Mouse (Mus musculus) midbrain, embryonic 15.5 days (tissue): Measurements from ENCODE around the gene Olfr393. TPM values are rescaled to one million over a fixed set of nuclear protein-coding genes. Genes with fewer than 3 reads are reported as not detected.

Source experiments
- ATAC-seq: fragments of 200-750 bp; cut with Nextera tagmentation; replicated peaks from 2 replicates; pipeline ENCODE4 v1.8.0; 2017; ENCODE audit warnings: moderate TSS enrichment
- H3K27ac ChIP-seq: fragments of 300-500 bp; sonication (generic); 2 replicates; pipeline ENCODE4 v1.5.1; 2015; ENCODE audit warnings: mild to moderate bottlenecking, inconsistent platforms
- H3K27me3 ChIP-seq: fragments of 300-500 bp; sonication (generic); replicated peaks from 2 replicates; pipeline ENCODE4 v1.6.1; 2015; ENCODE audit warnings: inconsistent platforms
- H3K36me3 ChIP-seq: fragments of 300-500 bp; sonication (generic); replicated peaks from 2 replicates; pipeline ENCODE4 v1.6.1; 2015; ENCODE audit warnings: inconsistent platforms
- H3K4me1 ChIP-seq: fragments of 300-500 bp; sonication (generic); 2 replicates; pipeline ENCODE4 v1.6.1; 2015; ENCODE audit warnings: inconsistent platforms
- H3K4me2 ChIP-seq: fragments of 300-500 bp; sonication (generic); 2 replicates; pipeline ENCODE4 v1.6.1; 2015; ENCODE audit warnings: inconsistent platforms, mild to moderate bottlenecking, moderate library complexity
- H3K4me3 ChIP-seq: fragments of 300-500 bp; sonication (generic); 2 replicates; pipeline ENCODE4 v1.5.1; 2015; ENCODE audit warnings: mild to moderate bottlenecking, inconsistent platforms
- H3K9ac ChIP-seq: fragments of 300-500 bp; sonication (generic); 2 replicates; pipeline ENCODE4 v1.6.1; 2015; ENCODE audit warnings: mild to moderate bottlenecking, inconsistent platforms
- H3K9me3 ChIP-seq: fragments of 300-500 bp; sonication (generic); 2 replicates; pipeline ENCODE4 v1.6.1; 2016; ENCODE audit warnings: inconsistent platforms
- WGBS: fragments of 180-500 bp; shearing (Covaris S2); methylation state at CpG from one replicate; pipeline ENCODE4 v1.1.7; 2015; ENCODE audit warnings: mixed read lengths; 5-methylcytosine and 5-hydroxymethylcytosine counted together
- polyA plus RNA-seq: library from polyadenylated mRNA; unstranded; fragments of >200 nt; fragmentation: Nextera tagmentation; extraction: Ambion mirVana; gene quantifications from 2 replicates; pipeline ENCODE4 v1.2.1, GENCODE M21; 2015

The Olfr393 gene
- not detected in 2 replicates for polyA plus RNA-seq

DNA sequence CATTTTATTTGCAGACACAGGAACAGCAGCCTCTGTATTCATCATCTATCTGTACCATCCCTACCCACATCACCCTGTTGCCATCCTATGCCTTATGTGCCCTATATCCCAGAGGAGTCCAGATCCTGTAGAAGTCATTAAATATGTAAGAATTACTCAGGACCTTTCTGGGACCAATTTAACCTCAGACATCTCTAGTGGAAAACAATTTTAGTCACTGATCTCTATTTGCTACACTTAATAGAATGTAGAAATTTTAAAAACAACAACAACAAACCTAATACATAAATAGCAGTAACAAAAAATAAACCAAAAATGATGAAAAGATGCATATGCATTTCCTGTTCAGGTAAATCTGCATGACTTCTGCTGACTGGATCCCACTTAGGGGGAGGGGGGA lies at the start of gene Olfr393:
Gene Olfr393 (minus strand): TSS at position 101 of the 400 bp plus-strand sequence.
- Histone ChIP-seq H3K4me2 (no peak within 1 kb of the TSS), H3K36me3 (no peaks in the 10 kb centered on the region), H3K27ac (no peak within 1 kb of the TSS), H3K4me1 (no peaks in the 10 kb centered on the region), H3K4me3 (no peak within 1 kb of the TSS), H3K9me3 (peaks cover 4% of the 10 kb centered on the region; the same call in 1 of the 2 replicates), H3K27me3 (no peaks in the 10 kb centered on the region), H3K9ac (no peak within 1 kb of the TSS)
- ATAC-seq = no peak

DNA sequence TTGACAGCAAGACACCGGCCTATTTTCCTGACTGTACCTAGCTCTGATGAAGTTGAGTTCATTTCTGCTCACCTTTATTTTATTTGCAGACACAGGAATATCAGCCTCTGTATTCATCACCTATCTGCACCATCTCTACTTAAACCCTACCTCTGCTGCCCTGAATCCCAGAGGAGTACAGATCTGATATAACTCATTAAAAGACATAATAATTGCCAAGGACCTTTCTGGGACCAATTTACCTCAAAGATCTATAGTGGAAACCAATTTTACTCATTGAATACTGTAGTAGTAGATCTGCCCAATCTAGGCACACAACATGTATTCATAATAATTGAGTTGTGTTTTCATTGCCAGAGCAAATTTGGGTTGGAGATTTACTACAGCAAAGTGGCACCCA lies 39.4 kb upstream of the Olfr393 start, which contains the start of gene Olfr394:
Gene Olfr394 (minus strand): TSS at position 101 of the 400 bp plus-strand sequence.
- no peak for ATAC-seq
- WGBS = 79% methylated on average over 1 of the region's 1 CpGs
- Histone ChIP-seq H3K9ac (no peak within 1 kb of the TSS), H3K27me3 (no peaks in the 10 kb centered on the region), H3K4me1 (no peaks in the 10 kb centered on the region), H3K27ac (no peak within 1 kb of the TSS), H3K4me2 (no peak within 1 kb of the TSS), H3K9me3 (peaks cover 3% of the 10 kb centered on the region; the same call in 1 of the 2 replicates), H3K4me3 (no peak within 1 kb of the TSS), H3K36me3 (no peaks in the 10 kb centered on the region)

DNA sequence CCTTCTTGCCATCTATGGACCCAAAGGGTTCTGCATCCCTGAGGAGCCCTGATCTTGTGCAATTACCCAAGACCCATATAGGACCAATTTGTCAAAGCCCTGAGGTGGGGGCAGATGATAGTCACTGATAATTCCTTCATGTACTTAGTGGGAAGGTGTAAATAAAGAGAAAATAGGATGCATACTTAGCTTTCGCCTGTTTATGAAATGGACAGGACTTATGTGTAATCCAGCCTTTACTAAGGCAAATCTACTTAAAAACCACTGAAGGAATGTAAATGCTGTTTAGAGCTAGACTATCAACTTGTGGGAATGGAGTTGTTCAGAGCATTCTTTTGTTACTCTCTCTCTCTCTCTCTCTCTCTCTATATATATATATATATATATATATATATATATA lies 34.3 kb downstream of the Olfr393 start, which contains the start of gene Olfr392:
Gene Olfr392 (minus strand): TSS at position 101 of the 400 bp plus-strand sequence.
- H3K4me1 ChIP-seq = no peaks in the 10 kb centered on the region
- no peak within 1 kb of the TSS for H3K4me2 ChIP-seq
- no peak for ATAC-seq
- H3K4me3 ChIP-seq = no peak within 1 kb of the TSS
- no peak within 1 kb of the TSS for H3K9ac ChIP-seq
- 94% methylated on average over 1 of the region's 1 CpGs for WGBS
- H3K27ac ChIP-seq = no peak within 1 kb of the TSS
- 0 out of 2 replicates have a peak, but pooled peaks cover 5% of the 10 kb centered on the region for H3K9me3 ChIP-seq
- no peaks in the 10 kb centered on the region for H3K27me3 ChIP-seq
- no peaks in the 10 kb centered on the region for H3K36me3 ChIP-seq

DNA sequence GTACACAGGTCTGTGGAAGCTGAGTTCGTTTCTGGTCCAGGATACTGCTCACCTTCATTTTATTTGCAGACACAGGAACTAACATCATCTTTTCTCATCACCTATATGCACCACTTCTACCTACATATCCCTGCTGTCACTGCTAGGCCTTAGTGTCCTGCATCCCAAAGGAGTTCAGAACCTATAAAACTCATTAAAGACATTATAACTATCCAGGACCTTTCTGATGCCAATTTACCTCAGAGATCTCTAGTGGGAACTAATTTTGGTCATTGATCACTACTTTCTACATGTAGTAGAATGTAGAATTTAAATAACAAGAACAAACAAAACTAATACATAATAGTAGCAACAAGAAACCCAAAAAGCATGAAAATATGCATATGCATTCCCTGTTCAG lies 48.3 kb downstream of the Olfr393 start, which contains the start of gene Olfr391-ps:
Gene Olfr391-ps (minus strand): TSS at position 101 of the 400 bp plus-strand sequence.
- Histone ChIP-seq H3K4me2 (no peak within 1 kb of the TSS), H3K4me1 (no peaks in the 10 kb centered on the region), H3K27ac (no peak within 1 kb of the TSS), H3K27me3 (no peaks in the 10 kb centered on the region), H3K4me3 (no peak within 1 kb of the TSS), H3K9me3 (0 out of 2 replicates have a peak, but pooled peaks cover 15% of the 10 kb centered on the region), H3K9ac (no peak within 1 kb of the TSS), H3K36me3 (no peaks in the 10 kb centered on the region)
- ATAC-seq = no peak
- WGBS = 30% methylated on average over 1 of the region's 1 CpGs

Other genes starting within 250 kb of the Olfr393 start
- gene Zfp735, start 162.7 kb downstream of the Olfr393 start, polyA plus RNA-seq = not detected in 2 replicates
- gene Olfr389, start 70.7 kb downstream of the Olfr393 start, polyA plus RNA-seq = not detected in 2 replicates
- not detected in 2 replicates for gene Olfr390, start 68.5 kb downstream of the Olfr393 start, polyA plus RNA-seq
- gene Olfr391-ps, start 48.4 kb downstream of the Olfr393 start, polyA plus RNA-seq = not detected in 2 replicates
- not detected in 2 replicates for gene Olfr392, start 34.4 kb downstream of the Olfr393 start, polyA plus RNA-seq
- gene Olfr394, start 39.3 kb upstream of the Olfr393 start, polyA plus RNA-seq = not detected in 2 replicates
- not detected in 2 replicates for gene Olfr395, start 57.8 kb upstream of the Olfr393 start, polyA plus RNA-seq
- gene Olfr23, start 85.2 kb upstream of the Olfr393 start, polyA plus RNA-seq = not detected in 2 replicates
- gene Olfr397, start 109.4 kb upstream of the Olfr393 start, polyA plus RNA-seq = not detected in 2 replicates
- not detected in 2 replicates for gene Olfr398, start 139.0 kb upstream of the Olfr393 start, polyA plus RNA-seq
- not detected in 2 replicates for gene Olfr139, start 205.1 kb upstream of the Olfr393 start, polyA plus RNA-seq
- not detected in 2 replicates for gene Olfr399, start 205.2 kb upstream of the Olfr393 start, polyA plus RNA-seq
- not detected in 2 replicates for gene Zfp616, start 218.5 kb upstream of the Olfr393 start, polyA plus RNA-seq